Mouse (Mus musculus) spleen, postnatal 10 days (tissue): ENCODE measurements around the gene Bloc1s4.

Source experiments
- DNase-seq, 2 experiments: peaks; one replicate each; pipeline ENCODE4 v3.0.0; 2021 to 2022; ENCODE audit warnings: low spot score in 2 of 2

The Bloc1s4 gene

GRCm38 (mm10) chr5:36748536-36749061 is at the start of gene Bloc1s4:
Bloc1s4 (minus strand) TSS chr5:36748650.
- peak; percentile 83 to 94 for DNase-seq

- no peak for DNase-seq
These were observed 48.8 kb upstream of the Bloc1s4 start for GRCm38 (mm10) chr5:36797291-36797690.

GRCm38 (mm10) chr5:36796296-36797014 is 48.0 kb upstream of the Bloc1s4 start, which contains the start of gene Mrfap1:
Mrfap1 (minus strand) TSS chr5:36796772.
- peak; percentile 94 to 95 for DNase-seq

DNA sequence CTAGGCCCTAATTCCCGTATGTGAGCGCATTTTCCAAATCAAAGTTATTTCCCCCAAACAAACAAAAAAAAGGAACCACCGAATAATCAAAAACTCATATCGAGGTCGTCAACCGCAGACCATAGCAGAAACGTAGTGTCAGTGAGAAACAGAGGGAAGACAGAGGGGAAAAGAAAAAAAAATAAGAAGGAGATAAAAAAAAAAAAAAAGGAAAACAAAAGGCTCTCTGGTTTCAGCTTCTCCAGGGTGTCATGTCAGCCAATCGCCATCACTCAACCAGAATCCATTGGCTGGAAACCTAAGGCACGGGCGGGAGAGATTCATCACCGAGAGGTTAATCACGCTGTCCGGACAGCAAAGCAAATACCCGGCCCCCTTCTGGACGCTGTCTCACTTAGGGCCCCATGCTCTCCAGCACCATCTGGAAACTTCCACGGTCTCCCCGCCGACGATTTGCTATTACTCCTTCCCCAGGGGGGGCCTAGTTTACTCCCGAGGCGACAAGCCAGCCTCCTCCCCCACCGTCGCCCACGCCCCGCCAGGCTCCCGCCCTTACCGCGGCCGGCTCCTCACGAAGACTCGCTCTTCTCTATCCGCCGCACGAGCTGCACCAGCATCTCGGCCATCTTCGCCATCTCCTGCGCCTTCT is 47.3 kb upstream of the Bloc1s4 start:
- DNase-seq = peak; percentile 71 to 76

DNA sequence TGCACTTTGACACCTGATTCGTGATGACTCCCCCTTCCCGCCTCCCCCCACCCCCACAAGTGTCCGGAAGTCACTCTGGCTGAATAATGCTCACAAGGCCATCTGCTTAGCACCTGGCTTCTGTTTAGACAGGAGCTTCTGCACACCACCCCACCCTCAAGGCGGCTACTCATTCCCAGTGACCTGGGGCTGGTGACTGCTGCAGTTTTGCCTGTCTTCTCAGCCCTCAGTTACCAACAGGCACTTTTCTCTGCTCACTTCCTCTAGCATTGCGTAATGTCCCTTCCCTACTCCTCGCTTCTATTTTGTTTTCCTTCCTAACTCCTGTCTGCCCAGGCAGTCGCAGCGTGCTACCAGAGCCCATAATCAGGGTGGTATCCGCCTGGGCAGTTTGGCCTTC is 43.4 kb upstream of the Bloc1s4 start:
- DNase-seq = no peak

DNA sequence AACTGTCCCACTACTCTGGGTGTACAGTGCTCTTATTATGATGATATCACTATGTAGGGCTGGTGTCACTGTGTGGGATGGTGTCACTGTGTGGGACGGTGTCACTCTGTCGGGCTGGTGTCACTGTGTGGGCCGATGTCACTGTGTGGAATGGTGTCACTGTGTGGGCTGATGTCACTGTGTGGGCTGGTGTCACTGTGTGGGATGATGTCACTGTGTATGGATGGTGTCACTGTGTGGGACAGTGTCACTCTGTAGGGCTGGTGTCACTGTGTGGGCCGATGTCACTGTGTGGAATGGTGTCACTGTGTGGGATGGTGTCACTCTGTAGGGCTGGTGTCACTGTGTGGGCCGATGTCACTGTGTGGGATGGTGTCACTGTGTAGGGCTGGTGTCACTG is 37.6 kb upstream of the Bloc1s4 start:
- DNase-seq = no peak

GRCm38 (mm10) chr5:36779512-36779911 is 31.1 kb upstream of the Bloc1s4 start:
- no peak for DNase-seq

- DNase-seq = no peak
These were observed 30.5 kb upstream of the Bloc1s4 start for GRCm38 (mm10) chr5:36778901-36779300.

DNA sequence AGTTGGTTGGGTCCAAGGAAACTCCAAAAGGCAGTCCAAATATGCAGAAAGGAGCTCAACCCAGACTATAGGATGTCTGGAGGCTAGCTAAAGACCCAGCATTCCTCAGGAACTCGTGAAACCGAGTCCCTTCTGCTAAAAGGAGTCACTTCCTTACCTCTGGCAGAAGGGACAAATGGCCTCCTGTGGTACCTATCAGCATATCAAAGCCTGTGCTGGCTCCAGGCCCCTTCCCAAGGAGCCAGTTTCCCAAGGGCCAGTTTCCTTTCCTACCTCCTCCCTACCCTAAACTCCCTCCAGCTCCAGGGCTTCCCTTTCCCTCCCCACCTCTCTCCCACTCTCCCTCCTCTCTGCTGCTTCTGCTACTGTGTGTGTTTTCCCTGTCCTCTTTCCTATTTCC is 28.7 kb upstream of the Bloc1s4 start:
- no peak for DNase-seq

DNA sequence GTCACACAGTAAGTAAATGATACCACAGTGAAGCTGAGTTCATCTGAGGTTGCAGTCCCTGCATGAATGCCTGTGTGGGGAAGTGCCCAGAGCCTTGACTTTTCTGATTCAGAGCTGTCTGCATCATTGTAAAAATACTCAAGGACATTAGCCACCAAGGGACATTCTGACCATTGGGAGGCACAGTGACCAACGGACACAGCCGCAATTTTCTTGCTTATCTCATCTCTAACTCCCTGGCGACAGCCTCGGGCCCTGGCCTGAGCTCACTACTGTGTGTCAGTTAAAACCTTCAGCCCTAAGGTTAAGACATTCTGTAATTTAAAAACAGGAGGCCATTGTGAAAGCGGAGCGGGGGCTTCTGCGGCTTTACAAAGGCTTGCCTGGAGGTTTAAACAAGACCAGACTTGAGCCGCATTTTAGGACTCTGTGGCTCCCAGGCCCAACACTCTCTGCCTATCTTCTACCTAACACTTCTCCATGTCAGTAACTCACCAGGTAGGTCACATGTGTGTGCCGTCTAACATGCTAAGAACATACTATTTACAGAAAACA is 27.6 kb upstream of the Bloc1s4 start:
- DNase-seq = no peak

DNA sequence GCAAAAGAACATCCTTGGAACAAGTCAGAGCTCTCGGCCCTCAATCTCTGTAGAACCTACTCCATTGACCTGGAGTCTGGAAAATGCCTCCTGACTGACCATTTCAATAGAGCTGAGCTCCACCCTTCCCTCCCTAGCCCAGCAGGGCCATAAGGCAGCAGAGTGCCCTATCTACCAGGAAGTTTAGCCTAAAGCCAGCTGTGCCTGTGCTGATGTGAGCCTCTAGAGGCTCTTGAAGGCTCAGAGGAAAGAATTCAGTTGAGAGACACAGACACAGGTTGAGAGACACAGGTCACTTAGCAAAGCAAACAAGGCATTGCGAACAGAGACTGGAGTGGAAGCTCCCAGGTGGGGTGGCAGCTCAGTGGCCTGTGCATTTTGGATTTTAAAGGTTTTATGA is 26.9 kb upstream of the Bloc1s4 start:
- DNase-seq = no peak

DNA sequence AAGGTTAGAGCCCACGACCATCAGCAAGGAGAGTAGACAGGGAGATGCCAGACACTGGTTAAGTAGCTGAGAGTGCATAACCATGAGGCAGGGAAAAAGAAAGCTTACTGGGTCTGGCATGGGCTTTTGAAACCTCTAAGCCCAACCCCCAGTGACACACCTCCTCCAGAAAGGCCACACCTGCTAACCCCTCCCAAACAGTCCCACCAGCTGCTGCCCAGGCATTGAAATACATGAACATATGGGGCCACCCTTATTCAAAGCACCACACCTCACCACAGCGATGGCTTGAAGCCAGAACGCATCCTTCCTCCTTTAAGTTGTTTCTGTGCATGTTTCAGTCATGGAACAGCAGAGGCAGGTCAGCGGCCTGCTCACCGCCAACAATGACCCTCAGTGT is 24.1 kb upstream of the Bloc1s4 start:
- DNase-seq = no peak

DNA sequence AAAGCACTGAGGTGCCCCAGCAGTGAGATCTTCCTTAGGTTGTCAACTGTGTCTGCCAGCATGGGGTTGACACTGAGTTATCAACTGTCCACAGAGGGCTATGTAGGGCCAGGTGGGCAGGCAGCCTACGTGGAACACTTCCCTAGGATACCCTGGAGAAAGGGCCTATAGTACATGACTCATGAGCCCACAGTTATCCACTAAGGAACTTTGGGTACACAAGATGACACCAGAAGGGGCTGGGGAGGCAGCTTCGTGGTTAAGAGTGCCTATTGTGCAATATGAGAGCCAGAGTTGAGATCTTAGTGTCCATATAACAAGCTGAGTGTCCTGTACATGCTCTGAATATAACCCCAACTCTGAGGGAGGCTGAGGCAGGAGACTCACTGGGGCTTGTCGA is 21.2 kb upstream of the Bloc1s4 start:
- no peak for DNase-seq

GRCm38 (mm10) chr5:36766958-36767703 is 18.7 kb upstream of the Bloc1s4 start:
- no peak for DNase-seq

DNA sequence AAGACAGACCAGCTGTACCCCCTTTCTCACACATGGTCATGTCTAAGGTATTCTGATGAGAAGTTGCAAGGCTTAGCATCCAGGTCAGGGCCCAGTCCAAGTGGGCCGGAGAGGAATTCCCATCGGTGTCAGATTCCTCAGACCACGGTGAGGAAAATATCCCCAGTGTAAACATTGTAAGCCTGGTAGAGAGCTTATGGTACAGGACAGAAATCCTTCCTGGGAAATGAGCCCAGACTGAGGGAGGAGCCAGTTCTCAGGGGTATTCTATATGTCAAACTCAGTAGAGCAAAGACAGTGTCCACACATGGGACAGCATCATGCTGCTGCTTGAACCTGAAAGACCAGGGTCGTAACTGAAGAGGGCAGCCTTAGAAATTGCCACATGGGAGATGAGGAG is 11.4 kb upstream of the Bloc1s4 start:
- no peak for DNase-seq

GRCm38 (mm10) chr5:36757033-36757432 is 8.6 kb upstream of the Bloc1s4 start:
- DNase-seq = no peak

DNA sequence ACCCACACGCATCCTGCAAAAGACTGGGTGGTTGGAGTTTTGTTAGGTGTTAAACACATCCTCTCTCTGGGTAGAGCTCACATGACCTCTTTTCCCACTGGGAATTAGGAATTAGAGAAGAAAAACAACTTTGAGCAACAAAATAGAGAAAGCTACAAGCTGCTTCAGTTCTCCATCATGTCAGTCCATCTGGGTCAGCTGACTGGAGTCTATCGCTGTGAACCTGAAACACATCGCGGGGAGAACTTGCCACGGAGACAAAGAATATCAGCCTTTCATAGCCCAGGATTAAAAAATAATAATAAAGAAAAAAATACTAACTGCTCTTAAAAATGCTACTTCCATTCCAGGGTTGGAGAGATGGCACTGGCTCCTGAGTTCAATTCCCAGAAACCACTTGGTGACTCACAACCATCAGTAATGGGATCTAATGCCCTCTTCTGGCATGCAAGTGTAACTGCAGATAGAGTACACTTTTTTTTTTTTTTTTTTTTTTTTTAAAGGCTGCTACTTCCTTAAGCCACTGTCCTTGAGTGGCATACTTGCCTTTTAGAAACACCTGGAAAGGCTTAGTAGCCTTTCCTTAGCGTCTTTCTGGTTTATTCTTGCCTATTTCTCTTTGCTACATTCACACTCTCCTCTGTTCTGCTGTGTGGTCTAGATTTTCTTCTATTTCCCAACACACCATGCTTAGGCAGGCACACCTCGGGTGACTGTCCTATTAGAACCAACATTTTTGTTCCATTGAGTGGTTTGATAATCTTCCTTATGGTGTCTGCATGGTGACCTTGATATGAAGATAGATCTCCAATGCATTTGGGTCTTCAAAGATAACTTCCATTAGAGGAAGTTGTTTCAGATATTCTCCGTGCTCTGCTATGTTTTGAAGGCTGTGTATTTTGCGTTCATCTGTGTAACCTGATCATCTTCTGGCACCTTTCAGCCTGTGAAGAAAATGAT is 1.9 kb upstream of the Bloc1s4 start:
- no peak for DNase-seq

GRCm38 (mm10) chr5:36747794-36748535 is 485 bp downstream of the Bloc1s4 start:
- DNase-seq = peak in 1 of 2 experiments; percentile 59

DNA sequence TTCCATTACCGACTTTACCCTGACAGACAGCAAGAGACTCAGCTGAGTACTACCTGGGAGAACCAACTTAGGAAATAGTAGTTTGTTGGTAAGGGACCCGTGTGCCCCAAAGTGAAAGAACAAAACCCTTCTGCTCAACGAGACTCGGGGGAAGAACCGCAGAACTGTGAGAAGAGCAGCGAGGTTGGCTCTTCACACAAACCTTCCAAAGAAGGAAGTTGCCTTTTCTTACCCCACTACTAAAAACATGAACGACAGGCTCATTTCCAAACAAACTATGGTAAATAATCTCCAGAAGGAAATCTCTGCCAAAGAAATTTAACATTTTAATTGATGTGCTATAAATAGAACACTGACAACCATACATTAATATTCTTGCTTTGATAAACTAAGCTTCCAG is 1.4 kb downstream of the Bloc1s4 start:
- no peak for DNase-seq

- peak; percentile 91 to 93 for DNase-seq
These were observed 6.2 kb downstream of the Bloc1s4 start for GRCm38 (mm10) chr5:36742126-36742848.
